Mouse (Mus musculus): ENCODE measurements at regions not wholly inside any gene's neighbourhood (a gene's known extent, or its start where the extent isn't known, plus 50 kb on each side); places are given as distances from the start of the nearest gene placed in this dataset.

GRCm38 (mm10) chr12:95392821-95393220 lies 299.2 kb upstream of the Flrt2 start:
- no peak for DNase-seq (ENCODE audit: extremely low read depth, low read depth, low spot score)
- TF ChIP-seq POLR2A (IDR thresholded peaks at IDR 0.05; ENCODE audit: extremely low read depth, insufficient read depth, low read length) (no peak), CTCF (IDR thresholded peaks at IDR 0.05; ENCODE audit: low read depth, low read length) (no peak)
- 77% methylated on average over 1 of the region's 1 CpGs for WGBS
- H3K27me3 ChIP-seq (ENCODE audit: control insufficient read depth, insufficient read depth, low read length) = no peaks in the 10 kb centered on the region
- no peak overlapping the region for H3K4me3 ChIP-seq (ENCODE audit: insufficient read depth, low read depth, low read length)
- H3K9ac ChIP-seq (ENCODE audit: low read depth, low read length) = no peak overlapping the region
- H3K79me2 ChIP-seq (ENCODE audit: control insufficient read depth, insufficient read depth, low read length) = no peaks in the 10 kb centered on the region
- no peaks in the 10 kb centered on the region for H3K4me1 ChIP-seq (ENCODE audit: control insufficient read depth, insufficient read depth, low read length)
- no peak overlapping the region for H3K27ac ChIP-seq (replicated peaks; ENCODE audit: insufficient read depth, low read depth, low read length)
- H3K36me3 ChIP-seq (ENCODE audit: control insufficient read depth, insufficient read depth, low read length) = no peaks in the 10 kb centered on the region

GRCm38 (mm10) chr12:95394991-95395530 lies 297.0 kb upstream of the Flrt2 start:
- H3K79me2 ChIP-seq (ENCODE audit: control insufficient read depth, insufficient read depth, low read length) = no peaks in the 10 kb centered on the region
- no peak overlapping the region for H3K27ac ChIP-seq (replicated peaks; ENCODE audit: insufficient read depth, low read depth, low read length)
- H3K27me3 ChIP-seq (ENCODE audit: control insufficient read depth, insufficient read depth, low read length) = no peaks in the 10 kb centered on the region
- no peak overlapping the region for H3K4me3 ChIP-seq (ENCODE audit: insufficient read depth, low read depth, low read length)
- H3K36me3 ChIP-seq (ENCODE audit: control insufficient read depth, insufficient read depth, low read length) = no peaks in the 10 kb centered on the region
- no peak overlapping the region for H3K9ac ChIP-seq (ENCODE audit: low read depth, low read length)
- TF ChIP-seq CTCF (IDR thresholded peaks at IDR 0.05; ENCODE audit: low read depth, low read length) (no peak), POLR2A (IDR thresholded peaks at IDR 0.05; ENCODE audit: extremely low read depth, insufficient read depth, low read length) (no peak)
- 90% methylated on average over 2 of the region's 2 CpGs for WGBS
- no peak for DNase-seq (ENCODE audit: extremely low read depth, low read depth, low spot score)
- no peaks in the 10 kb centered on the region for H3K4me1 ChIP-seq (ENCODE audit: control insufficient read depth, insufficient read depth, low read length)

- Histone ChIP-seq H3K79me2 (ENCODE audit: control insufficient read depth, insufficient read depth, low read length) (no peaks in the 10 kb centered on the region), H3K4me1 (ENCODE audit: control insufficient read depth, insufficient read depth, low read length) (no peaks in the 10 kb centered on the region), H3K27ac (replicated peaks; ENCODE audit: insufficient read depth, low read depth, low read length) (no peak overlapping the region), H3K27me3 (ENCODE audit: control insufficient read depth, insufficient read depth, low read length) (no peaks in the 10 kb centered on the region), H3K36me3 (ENCODE audit: control insufficient read depth, insufficient read depth, low read length) (no peaks in the 10 kb centered on the region), H3K9ac (ENCODE audit: low read depth, low read length) (no peak overlapping the region), H3K4me3 (ENCODE audit: insufficient read depth, low read depth, low read length) (no peak overlapping the region)
- TF ChIP-seq CTCF (IDR thresholded peaks at IDR 0.05; ENCODE audit: low read depth, low read length) (no peak), POLR2A (IDR thresholded peaks at IDR 0.05; ENCODE audit: extremely low read depth, insufficient read depth, low read length) (no peak)
- 77% methylated on average over 3 of the region's 3 CpGs for WGBS
- DNase-seq (ENCODE audit: extremely low read depth, low read depth, low spot score) = no peak
Measured at GRCm38 (mm10) chr12:95420861-95421260, 271.2 kb upstream of the Flrt2 start.

DNA sequence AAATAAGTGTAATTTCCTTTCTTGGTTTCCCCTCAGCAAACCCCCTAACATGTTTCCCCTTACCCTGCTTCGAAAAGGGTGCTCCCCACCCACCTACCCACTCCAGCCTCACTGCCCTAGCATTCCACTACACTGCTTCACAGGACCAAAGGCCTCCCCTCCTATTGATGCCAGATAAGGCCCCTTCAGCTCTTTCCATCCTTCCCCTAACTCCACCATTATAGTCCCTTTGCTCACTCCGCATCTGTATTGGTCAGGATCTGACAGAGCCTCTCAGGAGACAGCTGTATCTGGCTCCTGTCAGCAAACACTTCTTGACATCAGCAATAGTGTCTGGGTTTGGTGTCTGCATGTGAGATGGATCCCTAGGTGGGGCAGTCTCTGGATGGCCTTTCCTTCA lies 267.3 kb upstream of the Flrt2 start:
- Histone ChIP-seq H3K9ac (ENCODE audit: low read depth, low read length) (no peak overlapping the region), H3K36me3 (ENCODE audit: control insufficient read depth, insufficient read depth, low read length) (no peaks in the 10 kb centered on the region), H3K27me3 (ENCODE audit: control insufficient read depth, insufficient read depth, low read length) (no peaks in the 10 kb centered on the region), H3K4me3 (ENCODE audit: insufficient read depth, low read depth, low read length) (no peak overlapping the region), H3K79me2 (ENCODE audit: control insufficient read depth, insufficient read depth, low read length) (no peaks in the 10 kb centered on the region), H3K4me1 (ENCODE audit: control insufficient read depth, insufficient read depth, low read length) (no peaks in the 10 kb centered on the region), H3K27ac (replicated peaks; ENCODE audit: insufficient read depth, low read depth, low read length) (no peak overlapping the region)
- TF ChIP-seq CTCF (IDR thresholded peaks at IDR 0.05; ENCODE audit: low read depth, low read length) (no peak), POLR2A (IDR thresholded peaks at IDR 0.05; ENCODE audit: extremely low read depth, insufficient read depth, low read length) (no peak)
- no peak for DNase-seq (ENCODE audit: extremely low read depth, low read depth, low spot score)
- WGBS = 68% methylated on average over 2 of the region's 2 CpGs

GRCm38 (mm10) chr12:95437226-95437625 lies 254.8 kb upstream of the Flrt2 start:
- Histone ChIP-seq H3K27me3 (ENCODE audit: control insufficient read depth, insufficient read depth, low read length) (no peaks in the 10 kb centered on the region), H3K27ac (replicated peaks; ENCODE audit: insufficient read depth, low read depth, low read length) (no peak overlapping the region), H3K36me3 (ENCODE audit: control insufficient read depth, insufficient read depth, low read length) (no peaks in the 10 kb centered on the region), H3K4me1 (ENCODE audit: control insufficient read depth, insufficient read depth, low read length) (no peaks in the 10 kb centered on the region), H3K4me3 (ENCODE audit: insufficient read depth, low read depth, low read length) (no peak overlapping the region), H3K9ac (ENCODE audit: low read depth, low read length) (no peak overlapping the region), H3K79me2 (ENCODE audit: control insufficient read depth, insufficient read depth, low read length) (no peaks in the 10 kb centered on the region)
- DNase-seq (ENCODE audit: extremely low read depth, low read depth, low spot score) = no peak
- 54% methylated on average over 2 of the region's 2 CpGs for WGBS
- no peak for TF ChIP-seq CTCF (IDR thresholded peaks at IDR 0.05; ENCODE audit: low read depth, low read length)
- TF ChIP-seq POLR2A (IDR thresholded peaks at IDR 0.05; ENCODE audit: extremely low read depth, insufficient read depth, low read length) = no peak

GRCm38 (mm10) chr12:95457480-95457879 lies 234.5 kb upstream of the Flrt2 start:
- DNase-seq (ENCODE audit: extremely low read depth, low read depth, low spot score) = no peak
- H3K4me1 ChIP-seq (ENCODE audit: control insufficient read depth, insufficient read depth, low read length) = no peaks in the 10 kb centered on the region
- TF ChIP-seq POLR2A (IDR thresholded peaks at IDR 0.05; ENCODE audit: extremely low read depth, insufficient read depth, low read length) = no peak
- no peak for TF ChIP-seq CTCF (IDR thresholded peaks at IDR 0.05; ENCODE audit: low read depth, low read length)
- no peaks in the 10 kb centered on the region for H3K27me3 ChIP-seq (ENCODE audit: control insufficient read depth, insufficient read depth, low read length)
- H3K9ac ChIP-seq (ENCODE audit: low read depth, low read length) = no peak overlapping the region
- WGBS = 95% methylated on average over 4 of the region's 4 CpGs
- H3K4me3 ChIP-seq (ENCODE audit: insufficient read depth, low read depth, low read length) = no peak overlapping the region
- no peak overlapping the region for H3K27ac ChIP-seq (replicated peaks; ENCODE audit: insufficient read depth, low read depth, low read length)
- no peaks in the 10 kb centered on the region for H3K79me2 ChIP-seq (ENCODE audit: control insufficient read depth, insufficient read depth, low read length)
- no peaks in the 10 kb centered on the region for H3K36me3 ChIP-seq (ENCODE audit: control insufficient read depth, insufficient read depth, low read length)

All from liver, adult 2 months (tissue).